Mouse (Mus musculus) embryo, embryonic 11.5 days (tissue): Measurements from ENCODE around the gene Slco3a1.
A peak's percentile ranks its signal among the peaks of the same experiment; 100 is the strongest.

Experiments used
- DNase-seq: peaks from one replicate; pipeline ENCODE4 v3.0.0-alpha.2; 2012; ENCODE audit warnings: low read depth, low spot score

Slco3a1 gene

GRCm38 (mm10) chr7:74554608-74555311 is at the start of gene Slco3a1:
TSS of gene Slco3a1 (minus strand) at chr7:74554780.
- DNase-seq: peak; percentile 44

GRCm38 (mm10) chr7:74600996-74601395 is 46.4 kb upstream of the Slco3a1 start:
- no peak for DNase-seq

GRCm38 (mm10) chr7:74579411-74579810 is 24.8 kb upstream of the Slco3a1 start:
- no peak for DNase-seq

GRCm38 (mm10) chr7:74575678-74576077 is 21.1 kb upstream of the Slco3a1 start:
- DNase-seq: no peak

GRCm38 (mm10) chr7:74555416-74555815 is 836 bp upstream of the Slco3a1 start:
- DNase-seq: peak; percentile 41

GRCm38 (mm10) chr7:74554041-74554561 is 479 bp downstream of the Slco3a1 start:
- DNase-seq: peak; percentile 11

- DNase-seq: no peak
Observed at GRCm38 (mm10) chr7:74553111-74553650, 1.4 kb downstream of the Slco3a1 start.

GRCm38 (mm10) chr7:74552546-74552945 is 2.0 kb downstream of the Slco3a1 start:
- no peak for DNase-seq

- no peak for DNase-seq
Observed at GRCm38 (mm10) chr7:74552000-74552358, 2.6 kb downstream of the Slco3a1 start.

GRCm38 (mm10) chr7:74551338-74551999 is 3.1 kb downstream of the Slco3a1 start:
- no peak for DNase-seq

- DNase-seq: no peak
Observed at GRCm38 (mm10) chr7:74549686-74550085, 4.9 kb downstream of the Slco3a1 start.

- DNase-seq: no peak
Observed at GRCm38 (mm10) chr7:74549013-74549582, 5.5 kb downstream of the Slco3a1 start.

GRCm38 (mm10) chr7:74546691-74547090 is 7.9 kb downstream of the Slco3a1 start:
- no peak for DNase-seq

GRCm38 (mm10) chr7:74545498-74545990 is 9.0 kb downstream of the Slco3a1 start:
- no peak for DNase-seq

GRCm38 (mm10) chr7:74544306-74544705 is 10.3 kb downstream of the Slco3a1 start:
- no peak for DNase-seq

- DNase-seq: no peak
Observed at GRCm38 (mm10) chr7:74541958-74542357, 12.6 kb downstream of the Slco3a1 start.

- no peak for DNase-seq
Observed at GRCm38 (mm10) chr7:74540933-74541725, 13.5 kb downstream of the Slco3a1 start.

GRCm38 (mm10) chr7:74536186-74536585 is 18.4 kb downstream of the Slco3a1 start:
- no peak for DNase-seq

- DNase-seq: no peak
Observed at GRCm38 (mm10) chr7:74531468-74532097, 23.0 kb downstream of the Slco3a1 start.

GRCm38 (mm10) chr7:74529877-74530276 is 24.7 kb downstream of the Slco3a1 start:
- no peak for DNase-seq

- DNase-seq: no peak
Observed at GRCm38 (mm10) chr7:74529183-74529757, 25.3 kb downstream of the Slco3a1 start.
